Mouse (Mus musculus): ENCODE results near the gene Kalrn. TPM values are rescaled to one million over a fixed set of nuclear protein-coding genes. Genes with fewer than 3 reads are reported as not detected.
A peak's percentile ranks its signal among the peaks of the same experiment; 100 is the strongest.

The Kalrn gene
- total and polyA plus RNA-seq, 2 experiments from 2014 or later = 19.4 to 44.5 TPM

GRCm38 (mm10) chr16:34279654-34280383 lies 293.5 kb downstream of the Kalrn start:
- H3K4me1 ChIP-seq (ENCODE audit: control insufficient read depth, insufficient read depth) = no peaks in the 10 kb centered on the region
- H3K36me3 ChIP-seq (replicated peaks; ENCODE audit: control insufficient read depth, insufficient read depth, low read length) = no peaks in the 10 kb centered on the region
- H3K4me3 ChIP-seq (ENCODE audit: low read depth, low read length) = no peak overlapping the region
- no peaks in the 10 kb centered on the region for H3K9me3 ChIP-seq (replicated peaks; ENCODE audit: control insufficient read depth, low read length)
- no peak overlapping the region for H3K9ac ChIP-seq (replicated peaks; ENCODE audit: low read depth, low read length)
- H3K27me3 ChIP-seq (ENCODE audit: control insufficient read depth, insufficient read depth, low read length) = no peaks in the 10 kb centered on the region
- no peak overlapping the region for H3K27ac ChIP-seq (ENCODE audit: low read depth)
- no peak for DNase-seq (ENCODE audit: low spot score)
- H3K4me2 ChIP-seq (ENCODE audit: low read depth, low read length) = no peak overlapping the region
- ATAC-seq (ENCODE audit: insufficient read depth, low read depth) = no peak
- TF ChIP-seq CTCF (IDR thresholded peaks at IDR 0.05; ENCODE audit: low read depth) = no peak
- no peak for TF ChIP-seq EP300 (IDR thresholded peaks at IDR 0.05; ENCODE audit: low read depth)
- 80% methylated on average over 7 of the region's 7 CpGs for WGBS

GRCm38 (mm10) chr16:34278249-34278790 lies 295.0 kb downstream of the Kalrn start:
- 64% methylated on average over 4 of the region's 4 CpGs for WGBS
- Histone ChIP-seq H3K4me3 (ENCODE audit: low read depth, low read length) (no peak overlapping the region), H3K36me3 (replicated peaks; ENCODE audit: control insufficient read depth, insufficient read depth, low read length) (no peaks in the 10 kb centered on the region), H3K9ac (replicated peaks; ENCODE audit: low read depth, low read length) (no peak overlapping the region), H3K4me1 (ENCODE audit: control insufficient read depth, insufficient read depth) (no peaks in the 10 kb centered on the region), H3K27me3 (ENCODE audit: control insufficient read depth, insufficient read depth, low read length) (no peaks in the 10 kb centered on the region), H3K9me3 (replicated peaks; ENCODE audit: control insufficient read depth, low read length) (no peaks in the 10 kb centered on the region), H3K4me2 (ENCODE audit: low read depth, low read length) (no peak overlapping the region), H3K27ac (ENCODE audit: low read depth) (no peak overlapping the region)
- DNase-seq (ENCODE audit: low spot score) = no peak
- no peak for TF ChIP-seq CTCF (IDR thresholded peaks at IDR 0.05; ENCODE audit: low read depth)
- no peak for TF ChIP-seq EP300 (IDR thresholded peaks at IDR 0.05; ENCODE audit: low read depth)
- no peak for ATAC-seq (ENCODE audit: insufficient read depth, low read depth)

GRCm38 (mm10) chr16:34274607-34275006 lies 298.7 kb downstream of the Kalrn start:
- Histone ChIP-seq H3K9ac (replicated peaks; ENCODE audit: low read depth, low read length) (no peak overlapping the region), H3K4me1 (ENCODE audit: control insufficient read depth, insufficient read depth) (peaks cover 2% of the 10 kb centered on the region), H3K4me3 (ENCODE audit: low read depth, low read length) (no peak overlapping the region), H3K27ac (ENCODE audit: low read depth) (no peak overlapping the region), H3K4me2 (ENCODE audit: low read depth, low read length) (no peak overlapping the region), H3K27me3 (ENCODE audit: control insufficient read depth, insufficient read depth, low read length) (no peaks in the 10 kb centered on the region), H3K36me3 (replicated peaks; ENCODE audit: control insufficient read depth, insufficient read depth, low read length) (no peaks in the 10 kb centered on the region), H3K9me3 (replicated peaks; ENCODE audit: control insufficient read depth, low read length) (no peaks in the 10 kb centered on the region)
- TF ChIP-seq CTCF (IDR thresholded peaks at IDR 0.05; ENCODE audit: low read depth) = peak; percentile 36
- TF ChIP-seq EP300 (IDR thresholded peaks at IDR 0.05; ENCODE audit: low read depth) = no peak
- DNase-seq (ENCODE audit: low spot score) = no peak
- peak; percentile 31; the same call in 1 of the 2 replicates for ATAC-seq (ENCODE audit: insufficient read depth, low read depth)

- no peak overlapping the region for H3K4me3 ChIP-seq (ENCODE audit: low read depth, low read length)
- H3K9ac ChIP-seq (replicated peaks; ENCODE audit: low read depth, low read length) = no peak overlapping the region
- no peak for DNase-seq (ENCODE audit: low spot score)
- WGBS = 88% methylated on average over 5 of the region's 5 CpGs
- H3K4me1 ChIP-seq (ENCODE audit: control insufficient read depth, insufficient read depth) = peaks cover 12% of the 10 kb centered on the region
- TF ChIP-seq EP300 (IDR thresholded peaks at IDR 0.05; ENCODE audit: low read depth) (no peak), CTCF (IDR thresholded peaks at IDR 0.05; ENCODE audit: low read depth) (no peak)
- H3K27me3 ChIP-seq (ENCODE audit: control insufficient read depth, insufficient read depth, low read length) = no peaks in the 10 kb centered on the region
- no peaks in the 10 kb centered on the region for H3K36me3 ChIP-seq (replicated peaks; ENCODE audit: control insufficient read depth, insufficient read depth, low read length)
- H3K4me2 ChIP-seq (ENCODE audit: low read depth, low read length) = no peak overlapping the region
- H3K9me3 ChIP-seq (replicated peaks; ENCODE audit: control insufficient read depth, low read length) = no peaks in the 10 kb centered on the region
- ATAC-seq (ENCODE audit: insufficient read depth, low read depth) = no peak
- H3K27ac ChIP-seq (ENCODE audit: low read depth) = no peak overlapping the region
Measured at GRCm38 (mm10) chr16:34271476-34271875, 301.9 kb downstream of the Kalrn start.

GRCm38 (mm10) chr16:34270681-34271080 lies 302.7 kb downstream of the Kalrn start:
- WGBS = 76% methylated on average over 2 of the region's 2 CpGs
- no peak for ATAC-seq (ENCODE audit: insufficient read depth, low read depth)
- H3K4me3 ChIP-seq (ENCODE audit: low read depth, low read length) = no peak overlapping the region
- H3K36me3 ChIP-seq (replicated peaks; ENCODE audit: control insufficient read depth, insufficient read depth, low read length) = no peaks in the 10 kb centered on the region
- DNase-seq (ENCODE audit: low spot score) = no peak
- H3K4me2 ChIP-seq (ENCODE audit: low read depth, low read length) = no peak overlapping the region
- no peak overlapping the region for H3K27ac ChIP-seq (ENCODE audit: low read depth)
- H3K9ac ChIP-seq (replicated peaks; ENCODE audit: low read depth, low read length) = no peak overlapping the region
- TF ChIP-seq EP300 (IDR thresholded peaks at IDR 0.05; ENCODE audit: low read depth) (no peak), CTCF (IDR thresholded peaks at IDR 0.05; ENCODE audit: low read depth) (no peak)
- H3K27me3 ChIP-seq (ENCODE audit: control insufficient read depth, insufficient read depth, low read length) = no peaks in the 10 kb centered on the region
- peaks cover 12% of the 10 kb centered on the region for H3K4me1 ChIP-seq (ENCODE audit: control insufficient read depth, insufficient read depth)
- no peaks in the 10 kb centered on the region for H3K9me3 ChIP-seq (replicated peaks; ENCODE audit: control insufficient read depth, low read length)

All from heart, postnatal 0 days (tissue).